Mouse (Mus musculus) intestine, embryonic 14.5 days (tissue): ENCODE results near the gene Gfi1. TPM values are rescaled to one million over a fixed set of nuclear protein-coding genes. Genes with fewer than 3 reads are reported as not detected.

Experiments used
- ATAC-seq: fragments of 200-750 bp; cut with Nextera tagmentation; replicated peaks from 2 replicates; pipeline ENCODE4 v1.8.0; 2017; ENCODE audit warnings: low read depth, moderate number of reproducible peaks, moderate TSS enrichment, moderate library complexity; ENCODE audit not compliant: low FRiP score, low TSS enrichment
- DNase-seq: peaks from one replicate; pipeline ENCODE4 v3.0.0-alpha.2; 2018; ENCODE audit warnings: low spot score
- H3K27ac ChIP-seq: fragments of 300-500 bp; sonication (generic); 2 replicates; pipeline ENCODE4 v1.5.1; 2014; ENCODE audit warnings: low read depth, mild to moderate bottlenecking, control low read depth
- H3K27me3 ChIP-seq: fragments of 300-500 bp; sonication (generic); replicated peaks from 2 replicates; pipeline ENCODE4 v1.6.1; 2014; ENCODE audit warnings: low read length, control low read depth; ENCODE audit not compliant: control insufficient read depth, insufficient read depth
- H3K36me3 ChIP-seq: fragments of 300-500 bp; sonication (generic); 2 replicates; pipeline ENCODE4 v1.6.1; 2014; ENCODE audit warnings: low read length, control low read depth; ENCODE audit not compliant: control insufficient read depth, insufficient read depth
- H3K4me1 ChIP-seq: fragments of 300-500 bp; sonication (generic); replicated peaks from 2 replicates; pipeline ENCODE4 v1.6.1; 2014; ENCODE audit warnings: low read length, control low read depth, mixed read lengths; ENCODE audit not compliant: control insufficient read depth, insufficient read depth
- H3K4me2 ChIP-seq: fragments of 300-500 bp; sonication (generic); 2 replicates; pipeline ENCODE4 v1.6.1; 2014; ENCODE audit warnings: low read length
- H3K4me3 ChIP-seq: fragments of 300-500 bp; sonication (generic); 2 replicates; pipeline ENCODE4 v1.5.1; 2014; ENCODE audit warnings: low read depth, low read length, control low read depth, mixed read lengths
- H3K9ac ChIP-seq: fragments of 300-500 bp; sonication (generic); 2 replicates; pipeline ENCODE4 v1.6.1; 2014; ENCODE audit warnings: mild to moderate bottlenecking, low read length
- H3K9me3 ChIP-seq: fragments of 300-500 bp; sonication (generic); 2 replicates; pipeline ENCODE4 v1.6.1; 2016; ENCODE audit warnings: low read length, control low read depth; ENCODE audit not compliant: control insufficient read depth
- WGBS: fragments of 180-500 bp; shearing (Covaris S2); extraction: QIAGEN DNeasy Blood & Tissue Kit; methylation state at CpG from one replicate; pipeline ENCODE4 v1.1.7; 2014; 5-methylcytosine and 5-hydroxymethylcytosine counted together
- polyA plus RNA-seq: library from polyadenylated mRNA; unstranded; fragments of >200 nt; fragmentation: Nextera tagmentation; extraction: Ambion mirVana; gene quantifications from 2 replicates; pipeline ENCODE4 v1.2.1, GENCODE M21; 2014

Gene Gfi1
- polyA plus RNA-seq, 1 experiment from 2014 or later = 1.4 TPM

- Histone ChIP-seq H3K27me3 (peaks cover 96% of the 10 kb centered on the region), H3K36me3 (no peaks in the 10 kb centered on the region), H3K4me2 (peak overlapping the region; percentile 47), H3K4me3 (peak overlapping the region; percentile 27), H3K4me1 (peaks cover 30% of the 10 kb centered on the region), H3K9ac (no peak overlapping the region), H3K27ac (no peak overlapping the region), H3K9me3 (no peaks in the 10 kb centered on the region)
- under 1% methylated on average over 57 of the region's 57 CpGs for WGBS
- ATAC-seq (no peak), DNase-seq (peak; percentile 73)
Observed at GRCm38 (mm10) chr5:107726281-107727006, 608 bp upstream of the Gfi1 start.

GRCm38 (mm10) chr5:107724661-107725434 is 988 bp downstream of the Gfi1 start:
- Histone ChIP-seq H3K4me1 (peaks cover 42% of the 10 kb centered on the region), H3K4me3 (peak overlapping the region; percentile 27), H3K27ac (no peak overlapping the region), H3K4me2 (peak overlapping the region; percentile 47), H3K9ac (no peak overlapping the region), H3K9me3 (no peaks in the 10 kb centered on the region), H3K36me3 (no peaks in the 10 kb centered on the region), H3K27me3 (peaks cover 97% of the 10 kb centered on the region)
- ATAC-seq = 0 out of 2 replicates have a peak, but pooled peaks have one; percentile 19
- WGBS = 1% methylated on average over 52 of the region's 52 CpGs
- DNase-seq = peak; percentile 81

- Histone ChIP-seq H3K36me3 (no peaks in the 10 kb centered on the region), H3K27ac (no peak overlapping the region), H3K4me1 (peaks cover 42% of the 10 kb centered on the region), H3K4me3 (peak overlapping the region; percentile 15), H3K9me3 (no peaks in the 10 kb centered on the region), H3K9ac (no peak overlapping the region), H3K4me2 (peak overlapping the region; percentile 47), H3K27me3 (peaks cover 100% of the 10 kb centered on the region)
- ATAC-seq = 0 out of 2 replicates have a peak, but pooled peaks have one; percentile 22
- 2% methylated on average over 49 of the region's 49 CpGs for WGBS
- DNase-seq = peak; percentile 84
Observed at GRCm38 (mm10) chr5:107723541-107724511, 2.0 kb downstream of the Gfi1 start.

- no peaks in the 10 kb centered on the region for H3K36me3 ChIP-seq
- no peak for ATAC-seq
- H3K27ac ChIP-seq = no peak overlapping the region
- no peak overlapping the region for H3K9ac ChIP-seq
- H3K4me3 ChIP-seq = peak overlapping the region; percentile 15
- H3K27me3 ChIP-seq = peaks cover 99% of the 10 kb centered on the region
- peaks cover 42% of the 10 kb centered on the region for H3K4me1 ChIP-seq
- peak; percentile 85 for DNase-seq
- no peaks in the 10 kb centered on the region for H3K9me3 ChIP-seq
- peak overlapping the region; percentile 47 for H3K4me2 ChIP-seq
- 3% methylated on average over 34 of the region's 34 CpGs for WGBS
Observed at GRCm38 (mm10) chr5:107722661-107723532, 2.9 kb downstream of the Gfi1 start.

- Histone ChIP-seq H3K4me2 (peak overlapping the region; percentile 58), H3K4me1 (peaks cover 41% of the 10 kb centered on the region), H3K9ac (no peak overlapping the region), H3K9me3 (no peaks in the 10 kb centered on the region), H3K36me3 (no peaks in the 10 kb centered on the region), H3K27ac (no peak overlapping the region), H3K4me3 (peak overlapping the region; percentile 35), H3K27me3 (peaks cover 99% of the 10 kb centered on the region)
- 1% methylated on average over 33 of the region's 33 CpGs for WGBS
- ATAC-seq = peak; percentile 41; the same call in 1 of the 2 replicates
- DNase-seq = peak; percentile 84
Observed at GRCm38 (mm10) chr5:107721638-107722011, 4.2 kb downstream of the Gfi1 start.

GRCm38 (mm10) chr5:107720991-107721637 is 4.7 kb downstream of the Gfi1 start:
- Histone ChIP-seq H3K9ac (no peak overlapping the region), H3K4me3 (peak overlapping the region; percentile 35), H3K27ac (no peak overlapping the region), H3K4me1 (peaks cover 35% of the 10 kb centered on the region), H3K9me3 (no peaks in the 10 kb centered on the region), H3K27me3 (peaks cover 99% of the 10 kb centered on the region), H3K36me3 (no peaks in the 10 kb centered on the region), H3K4me2 (peak overlapping the region; percentile 58)
- under 1% methylated on average over 58 of the region's 58 CpGs for WGBS
- DNase-seq (peak; percentile 71), ATAC-seq (peak; percentile 30; the same call in 1 of the 2 replicates)

GRCm38 (mm10) chr5:107720511-107720910 is 5.3 kb downstream of the Gfi1 start:
- ATAC-seq (no peak), DNase-seq (peak; percentile 53)
- no peaks in the 10 kb centered on the region for H3K36me3 ChIP-seq
- peak overlapping the region; percentile 35; the same call in 1 of the 2 replicates for H3K4me3 ChIP-seq
- no peak overlapping the region for H3K27ac ChIP-seq
- peaks cover 29% of the 10 kb centered on the region for H3K4me1 ChIP-seq
- peak overlapping the region; percentile 58; the same call in 1 of the 2 replicates for H3K4me2 ChIP-seq
- WGBS = 4% methylated on average over 5 of the region's 5 CpGs
- H3K9ac ChIP-seq = no peak overlapping the region
- H3K27me3 ChIP-seq = peaks cover 95% of the 10 kb centered on the region
- H3K9me3 ChIP-seq = no peaks in the 10 kb centered on the region
